Mouse (Mus musculus) testis, adult 2 months (tissue): ENCODE measurements around the gene Fam240a.

Source experiments
- CTCF ChIP-seq: fragments of 200-500 bp; IDR thresholded peaks from 2 replicates; pipeline ENCODE4 v1.5.1; 2012; ENCODE audit warnings: low read depth, mild to moderate bottlenecking, inconsistent platforms, low read length, moderate library complexity; ENCODE audit not compliant: control insufficient read depth, insufficient read depth, insufficient replicate concordance
- POLR2A ChIP-seq: fragments of 200-500 bp; IDR thresholded peaks from 2 replicates; pipeline ENCODE4 v1.6.1; 2012; ENCODE audit warnings: low read depth, mild to moderate bottlenecking, inconsistent platforms, low read length, moderate library complexity; ENCODE audit not compliant: control insufficient read depth

- TF ChIP-seq CTCF (no peak), POLR2A (no peak)
These were observed 24.1 kb downstream of the Fam240a start for GRCm38 (mm10) chr9:110892552-110892951.
